32 mouse cellular contexts compared by ENCODE assay signal in genomic region chr5:16370706-16371105, GRCm38 (mm10).
"Had no signal": no experiment of that assay in that cellular context is flagged by ENCODE, and none has a peak within 500 bp of the region (broad histone marks: within the 10 kb centered on the region; RNA-seq: fewer than 3 reads in every experiment).

No protein-coding gene starts in this region.

- H3K36me3 ChIP-seq: limb, embryonic 10.5 days; limb, embryonic 12.5 days; limb, embryonic 15.5 days; liver, embryonic 12.5 days; liver, embryonic 13.5 days; liver, embryonic 15.5 days; lung, embryonic 15.5 days; midbrain, embryonic 10.5 days; midbrain, embryonic 12.5 days; midbrain, embryonic 13.5 days; midbrain, embryonic 15.5 days; neural tube, embryonic 12.5 days; neural tube, embryonic 13.5 days had no signal

- H3K4me3 ChIP-seq: limb, embryonic 10.5 days; limb, embryonic 12.5 days; limb, embryonic 13.5 days; limb, embryonic 15.5 days; liver, embryonic 12.5 days; liver, embryonic 13.5 days; liver, embryonic 15.5 days; lung, embryonic 15.5 days; megakaryocyte, embryonic 14.5 days; midbrain, embryonic 10.5 days; midbrain, embryonic 12.5 days; midbrain, embryonic 13.5 days; midbrain, embryonic 15.5 days; myocyte; neural tube, embryonic 12.5 days; neural tube, embryonic 13.5 days had no signal

- ATAC-seq: liver, embryonic 12.5 days; lung, postnatal 0 days; midbrain, embryonic 13.5 days; midbrain, embryonic 15.5 days; midbrain, embryonic 16.5 days had no signal

- DNase-seq: left cerebral cortex, postnatal 4 days; liver; liver, embryonic 13.5 days; lung, adult 18-20 months; lung, adult 2 months; lung, embryonic 14.5 days; lung, postnatal 10 days; lung, postnatal 14 days; lung, postnatal 36 days; lung, postnatal 4 days; midbrain, embryonic 14.5 days had no signal

- H3K9me3 ChIP-seq: limb, embryonic 10.5 days; limb, embryonic 12.5 days; limb, embryonic 13.5 days; limb, embryonic 15.5 days; liver, embryonic 12.5 days; liver, embryonic 13.5 days; liver, embryonic 15.5 days; lung, embryonic 15.5 days; megakaryocyte, embryonic 14.5 days; midbrain, embryonic 10.5 days; midbrain, embryonic 12.5 days; midbrain, embryonic 13.5 days; midbrain, embryonic 15.5 days; neural tube, embryonic 12.5 days; neural tube, embryonic 13.5 days had no signal

- H3K9ac ChIP-seq: limb, embryonic 12.5 days; limb, embryonic 13.5 days; limb, embryonic 15.5 days; liver, embryonic 12.5 days; liver, embryonic 13.5 days; liver, embryonic 14.5 days; liver, embryonic 15.5 days; lung, embryonic 14.5 days; lung, embryonic 15.5 days; midbrain, embryonic 12.5 days; midbrain, embryonic 13.5 days; midbrain, embryonic 15.5 days; neural tube, embryonic 12.5 days; neural tube, embryonic 13.5 days had no signal

- H3K4me1 ChIP-seq: limb, embryonic 10.5 days; limb, embryonic 12.5 days; limb, embryonic 13.5 days; limb, embryonic 15.5 days; liver, embryonic 12.5 days; liver, embryonic 13.5 days; liver, embryonic 15.5 days; lung, embryonic 15.5 days; midbrain, embryonic 10.5 days; midbrain, embryonic 12.5 days; midbrain, embryonic 13.5 days; midbrain, embryonic 15.5 days; neural tube, embryonic 12.5 days; neural tube, embryonic 13.5 days had no signal

- H3K27ac ChIP-seq: limb, embryonic 10.5 days; limb, embryonic 12.5 days; limb, embryonic 13.5 days; limb, embryonic 15.5 days; liver, embryonic 12.5 days; liver, embryonic 13.5 days; liver, embryonic 14.5 days; liver, embryonic 15.5 days; lung, embryonic 15.5 days; macrophage; midbrain, embryonic 10.5 days; midbrain, embryonic 12.5 days; midbrain, embryonic 13.5 days; midbrain, embryonic 15.5 days; neural tube, embryonic 12.5 days; neural tube, embryonic 13.5 days had no signal

- H3K4me2 ChIP-seq: limb, embryonic 12.5 days; limb, embryonic 13.5 days; limb, embryonic 15.5 days; liver, embryonic 11.5 days; liver, embryonic 12.5 days; liver, embryonic 13.5 days; liver, embryonic 15.5 days; lung, embryonic 14.5 days; lung, embryonic 15.5 days; midbrain, embryonic 11.5 days; midbrain, embryonic 12.5 days; midbrain, embryonic 13.5 days; midbrain, embryonic 15.5 days; neural tube, embryonic 12.5 days; neural tube, embryonic 13.5 days had no signal

- H3K27me3 ChIP-seq: limb, embryonic 12.5 days; limb, embryonic 13.5 days; limb, embryonic 15.5 days; liver, embryonic 12.5 days; liver, embryonic 13.5 days; liver, embryonic 15.5 days; lung, embryonic 15.5 days; megakaryocyte, embryonic 14.5 days; midbrain, embryonic 12.5 days; midbrain, embryonic 13.5 days; midbrain, embryonic 15.5 days; neural tube, embryonic 12.5 days; neural tube, embryonic 13.5 days had no signal
